ENCODE assay signal across 21 mouse cellular contexts in the genomic region with DNA sequence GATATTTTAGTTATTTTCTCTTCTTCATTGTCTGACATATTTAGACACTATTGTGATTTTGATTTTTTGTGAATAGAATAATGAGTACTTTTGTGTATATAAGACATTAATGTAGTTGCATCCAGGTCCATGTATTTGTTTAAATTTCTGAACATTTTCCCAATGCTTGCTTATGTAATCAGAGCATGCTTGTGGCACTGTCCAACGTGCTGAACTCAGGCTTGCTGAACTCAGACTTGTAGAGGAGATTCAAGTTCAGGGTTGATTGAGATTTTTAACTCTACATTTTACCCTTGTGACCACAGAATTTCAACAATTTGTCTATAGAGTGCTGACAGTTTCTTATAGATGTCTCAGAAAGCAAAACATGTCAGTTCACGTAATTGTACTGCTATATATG. TPM values are rescaled to one million over a fixed set of nuclear protein-coding genes. Genes with fewer than 3 reads are reported as not detected.
DNase-seq lines count a peak whose midpoint lies in the region; ATAC-seq and TF ChIP-seq lines count a peak whose summit lies in the region.
"Had no signal": no experiment of that assay in that cellular context is flagged by ENCODE, and none has a peak within 500 bp of the region (broad histone marks: within the 10 kb centered on the region; RNA-seq: fewer than 3 reads in every experiment).

No protein-coding gene starts in this region.

- H3K9me3 ChIP-seq in intestine, embryonic 14.5 days (ENCODE audit: control insufficient read depth, low read length), result no peaks in the 10 kb centered on the region
- H3K9me3 ChIP-seq in intestine, embryonic 15.5 days, result no peaks in the 10 kb centered on the region
- H3K9me3 ChIP-seq in limb, embryonic 10.5 days (replicated peaks), result no peaks in the 10 kb centered on the region
- H3K9me3 ChIP-seq: heart, embryonic 12.5 days; hindbrain, embryonic 15.5 days; liver, embryonic 13.5 days; midbrain, embryonic 12.5 days; neural tube, embryonic 12.5 days had no signal

- H3ac ChIP-seq in C2C12 (ENCODE audit: control insufficient read depth, insufficient read length, low read depth), result no peak overlapping the region

- H3K27ac ChIP-seq in intestine, embryonic 14.5 days (ENCODE audit: low read depth), result no peak overlapping the region
- no peak overlapping the region for H3K27ac ChIP-seq in intestine, embryonic 15.5 days
- no peak overlapping the region for H3K27ac ChIP-seq in limb, embryonic 10.5 days
- H3K27ac ChIP-seq: hindbrain, embryonic 15.5 days; liver, embryonic 13.5 days; midbrain, embryonic 12.5 days; neural tube, embryonic 12.5 days had no signal

- H3K9ac ChIP-seq in intestine, embryonic 14.5 days (ENCODE audit: low read length), result no peak overlapping the region
- no peak overlapping the region for H3K9ac ChIP-seq in intestine, embryonic 15.5 days
- H3K9ac ChIP-seq: forebrain, postnatal 0 days; heart, embryonic 12.5 days; hindbrain, embryonic 15.5 days; liver, embryonic 13.5 days; midbrain, embryonic 12.5 days; neural tube, embryonic 12.5 days had no signal

- H3K4me1 ChIP-seq in intestine, embryonic 14.5 days (replicated peaks; ENCODE audit: control insufficient read depth, insufficient read depth, low read length), result no peaks in the 10 kb centered on the region
- H3K4me1 ChIP-seq in intestine, embryonic 15.5 days (replicated peaks), result no peaks in the 10 kb centered on the region
- no peaks in the 10 kb centered on the region for H3K4me1 ChIP-seq in limb, embryonic 10.5 days
- H3K4me1 ChIP-seq: heart, embryonic 12.5 days; hindbrain, embryonic 15.5 days; liver, embryonic 13.5 days; midbrain, embryonic 12.5 days; neural tube, embryonic 12.5 days had no signal

- TF ChIP-seq CTCF in C2C12 (IDR thresholded peaks at IDR 0.05; ENCODE audit: control insufficient read depth, insufficient read depth, insufficient read length), result no peak

- H3K79me3 ChIP-seq in C2C12 (ENCODE audit: low read depth), result no peaks in the 10 kb centered on the region

- DNase-seq in intestine, embryonic 14.5 days (ENCODE audit: low spot score), result peak; percentile 55
- DNase-seq in ZHBTc4 (ENCODE audit: low read depth, low spot score), result peak; percentile 35
- DNase-seq in limb, embryonic 10.5 days (ENCODE audit: low spot score), result peak; percentile 39
- DNase-seq in layer of hippocampus, postnatal 14 days (ENCODE audit: low spot score in 2 of 2), result no peak
- no peak for DNase-seq in right cerebral cortex, postnatal 14 days
- DNase-seq: cerebellum, postnatal 25 days; forebrain, postnatal 0 days; gastrocnemius, postnatal 10 days; kidney, adult 8-10 months; liver, embryonic 13.5 days; lung, postnatal 14 days; right cerebral cortex, adult 18-20 months; thymus, adult 18-20 months had no signal

- H3K27me3 ChIP-seq in intestine, embryonic 14.5 days (replicated peaks; ENCODE audit: control insufficient read depth, insufficient read depth, low read length), result no peaks in the 10 kb centered on the region
- no peaks in the 10 kb centered on the region for H3K27me3 ChIP-seq in intestine, embryonic 15.5 days (replicated peaks)
- H3K27me3 ChIP-seq in C2C12 (ENCODE audit: control insufficient read depth, insufficient read depth, insufficient read length), result no peaks in the 10 kb centered on the region
- no peaks in the 10 kb centered on the region for H3K27me3 ChIP-seq in limb, embryonic 10.5 days (ENCODE audit: low read depth, poor library complexity, severe bottlenecking)
- H3K27me3 ChIP-seq: heart, embryonic 12.5 days; hindbrain, embryonic 15.5 days; liver, embryonic 13.5 days; midbrain, embryonic 12.5 days; neural tube, embryonic 12.5 days had no signal

- no peaks in the 10 kb centered on the region for H3K79me2 ChIP-seq in C2C12 (ENCODE audit: control insufficient read depth, insufficient read depth)

- H3K4me2 ChIP-seq in intestine, embryonic 14.5 days (ENCODE audit: low read length), result no peak overlapping the region
- H3K4me2 ChIP-seq in intestine, embryonic 15.5 days (replicated peaks), result no peak overlapping the region
- H3K4me2 ChIP-seq: heart, embryonic 12.5 days; hindbrain, embryonic 15.5 days; liver, embryonic 13.5 days; midbrain, embryonic 12.5 days; neural tube, embryonic 12.5 days had no signal

- ATAC-seq in intestine, embryonic 14.5 days (replicated peaks; ENCODE audit: low FRiP score, low TSS enrichment, low read depth), result no peak
- ATAC-seq in intestine, embryonic 15.5 days, result no peak
- no peak for ATAC-seq in granulocyte monocyte progenitor cell, adult 5-6 weeks (replicated peaks; ENCODE audit: poor library complexity, severe bottlenecking)
- ATAC-seq: CD4-positive, CD25-positive, alpha-beta regulatory T cell, adult 4 months; forebrain, postnatal 0 days had no signal

- no peak overlapping the region for H3K4me3 ChIP-seq in intestine, embryonic 14.5 days (ENCODE audit: low read depth, low read length)
- H3K4me3 ChIP-seq in intestine, embryonic 15.5 days (replicated peaks), result no peak overlapping the region
- no peak overlapping the region for H3K4me3 ChIP-seq in C2C12 (ENCODE audit: insufficient read depth, poor library complexity, severe bottlenecking)
- H3K4me3 ChIP-seq in limb, embryonic 10.5 days, result no peak overlapping the region
- H3K4me3 ChIP-seq: heart, embryonic 12.5 days; hindbrain, embryonic 15.5 days; liver, embryonic 13.5 days; midbrain, embryonic 12.5 days; neural tube, embryonic 12.5 days had no signal

- no peaks in the 10 kb centered on the region for H3K36me3 ChIP-seq in intestine, embryonic 14.5 days (ENCODE audit: control insufficient read depth, insufficient read depth, low read length)
- no peaks in the 10 kb centered on the region for H3K36me3 ChIP-seq in intestine, embryonic 15.5 days
- no peaks in the 10 kb centered on the region for H3K36me3 ChIP-seq in C2C12 (ENCODE audit: control insufficient read depth, insufficient read depth)
- no peaks in the 10 kb centered on the region for H3K36me3 ChIP-seq in limb, embryonic 10.5 days
- H3K36me3 ChIP-seq: heart, embryonic 12.5 days; hindbrain, embryonic 15.5 days; liver, embryonic 13.5 days; midbrain, embryonic 12.5 days; neural tube, embryonic 12.5 days had no signal

- WGBS in intestine, embryonic 14.5 days, result 46% methylated on average over 2 of the region's 2 CpGs
- 41% methylated on average over 2 of the region's 2 CpGs for WGBS in intestine, embryonic 15.5 days
- whole genome bisulfite sequencing in limb, embryonic 10.5 days, result 58% methylated on average over 2 of the region's 2 CpGs

TF ChIP-seq in C2C12, 6 proteins besides CTCF, POLR2A, EP300 and RAD21:
- no peak for TF ChIP-seq USF1 (IDR thresholded peaks at IDR 0.05; ENCODE audit: low read depth)
- peak; percentile 66 for TF ChIP-seq MAX (IDR thresholded peaks at IDR 0.05)

RNA-seq across cellular contexts. Expression of a gene that starts 14.5 kb away (rescaled TPM):
- polyA plus RNA-seq in intestine, embryonic 14.5 days (2014; fragmentation: Nextera tagmentation; extraction: Ambion mirVana), result 0.86 and 1.1 TPM in 2 replicates
- 0.84 and 0.91 TPM in 2 replicates for polyA plus RNA-seq in intestine, embryonic 15.5 days (2015; fragmentation: Nextera tagmentation; extraction: Ambion mirVana)
- 0.01 TPM for polyA plus RNA-seq in C2C12 (2012; fragmentation: generic; extraction: Trizol)
- 0.09 and 0.19 TPM in 2 replicates for polyA plus RNA-seq in limb, embryonic 10.5 days (2016; fragmentation: Nextera tagmentation; extraction: Ambion mirVana)
- 10 to 100 TPM; 64.7 to 66.9 TPM for total RNA-seq in layer of hippocampus, postnatal 14 days (2021)
- 0.06 and 1.1 TPM in 2 replicates for total RNA-seq in granulocyte monocyte progenitor cell, adult 5-6 weeks (2014; fragmentation: Nextera tagmentation)
- 2.1 and 2.2 TPM in 2 replicates for total RNA-seq in granulocyte monocyte progenitor cell, adult 5-6 weeks (2017)

Comparison
In these comparisons a context has a peak if more than half of its experiments do, and no peak if none do; other contexts are left out.
1. DNase-seq: peak in intestine, embryonic 14.5 days (single experiment), ZHBTc4 (single experiment) and limb, embryonic 10.5 days (single experiment); none in layer of hippocampus, postnatal 14 days (0 of 2) and right cerebral cortex, postnatal 14 days (single experiment).